ENCODE assay signal across 15 mouse cellular contexts in genomic region chr8:71296784-71297183, GRCm38 (mm10). TPM values are rescaled to one million over a fixed set of nuclear protein-coding genes. Genes with fewer than 3 reads are reported as not detected.
DNase-seq lines count a peak whose midpoint lies in the region; ATAC-seq and TF ChIP-seq lines count a peak whose summit lies in the region.
"Had no signal": no experiment of that assay in that cellular context is flagged by ENCODE, and none has a peak within 500 bp of the region (broad histone marks: within the 10 kb centered on the region; RNA-seq: fewer than 3 reads in every experiment).

No protein-coding gene starts in this region.

- no peak overlapping the region for H3K4me2 ChIP-seq in heart, postnatal 0 days (ENCODE audit: low read depth, low read length)
- H3K4me2 ChIP-seq: forebrain, embryonic 15.5 days; kidney, embryonic 15.5 days; lung, embryonic 14.5 days; neural tube, embryonic 15.5 days had no signal

- H3K9me3 ChIP-seq in heart, postnatal 0 days (replicated peaks; ENCODE audit: control insufficient read depth, low read length), result no peaks in the 10 kb centered on the region
- H3K9me3 ChIP-seq: forebrain, embryonic 15.5 days; kidney, embryonic 15.5 days; neural tube, embryonic 15.5 days had no signal

- peaks cover 33% of the 10 kb centered on the region for H3K36me3 ChIP-seq in heart, postnatal 0 days (replicated peaks; ENCODE audit: control insufficient read depth, insufficient read depth, low read length)

- WGBS in heart, postnatal 0 days, result 53% methylated on average over 2 of the region's 2 CpGs

- no peak for TF ChIP-seq CTCF in layer of hippocampus, adult 2 months (conservative IDR thresholded peaks at IDR 0.05)
- no peak for TF ChIP-seq CTCF in bone marrow macrophage, adult 2 months (IDR thresholded peaks at IDR 0.05; ENCODE audit: low read depth, low read length)
- no peak for TF ChIP-seq CTCF in heart, postnatal 0 days (IDR thresholded peaks at IDR 0.05; ENCODE audit: low read depth)

- peaks cover 65% of the 10 kb centered on the region for H3K4me1 ChIP-seq in bone marrow macrophage, adult 2 months (ENCODE audit: control insufficient read depth, insufficient read depth, low read length)
- 0 out of 2 replicates have a peak, but pooled peaks cover 12% of the 10 kb centered on the region for H3K4me1 ChIP-seq in heart, postnatal 0 days (ENCODE audit: control insufficient read depth, insufficient read depth)
- H3K4me1 ChIP-seq: forebrain, embryonic 15.5 days; kidney, embryonic 15.5 days; neural tube, embryonic 15.5 days had no signal

- TF ChIP-seq EP300 in heart, postnatal 0 days (IDR thresholded peaks at IDR 0.05; ENCODE audit: low read depth), result no peak

- H3K4me3 ChIP-seq in layer of hippocampus, adult 2 months, result no peak overlapping the region
- H3K4me3 ChIP-seq in bone marrow macrophage, adult 2 months (ENCODE audit: insufficient read depth, low read length), result no peak overlapping the region
- H3K4me3 ChIP-seq in heart, postnatal 0 days (ENCODE audit: low read depth, low read length), result no peak overlapping the region
- H3K4me3 ChIP-seq: forebrain, embryonic 15.5 days; kidney, embryonic 15.5 days; neural tube, embryonic 15.5 days had no signal

- H3K27me3 ChIP-seq in heart, postnatal 0 days (ENCODE audit: control insufficient read depth, insufficient read depth, low read length), result no peaks in the 10 kb centered on the region
- H3K27me3 ChIP-seq: forebrain, embryonic 15.5 days; kidney, embryonic 15.5 days; neural tube, embryonic 15.5 days had no signal

- DNase-seq in layer of hippocampus, adult 2 months (ENCODE audit: low spot score in 2 of 2), result no peak
- no peak for DNase-seq in layer of hippocampus, postnatal 10 days (ENCODE audit: low spot score in 2 of 2)
- no peak for DNase-seq in heart, postnatal 0 days (ENCODE audit: low spot score)
- no peak for DNase-seq in c-Kit-positive CD71-positive TER-119-positive erythroid progenitor cells, embryonic 14.5 days (ENCODE audit: low spot score)
- DNase-seq in kidney, adult 8-10 months, result no peak
- DNase-seq: cerebellum, adult 8-10 months; embryo, embryonic 11 days; lung, embryonic 14.5 days; retina, postnatal 1 day had no signal

- TF ChIP-seq POLR2A in bone marrow macrophage, adult 2 months (IDR thresholded peaks at IDR 0.05; ENCODE audit: borderline replicate concordance, low read depth, low read length), result no peak

- ATAC-seq in heart, postnatal 0 days (ENCODE audit: insufficient read depth, low read depth), result peak; percentile 53; the same call in 1 of the 2 replicates
- 0 out of 2 replicates have a peak, but pooled peaks have one; percentile 5 for ATAC-seq in monocyte, adult 5-6 weeks (replicated peaks; ENCODE audit: insufficient number of reproducible peaks, low FRiP score, low TSS enrichment, poor library complexity, severe bottlenecking)
- ATAC-seq: activated CD4-positive, CD25-positive, alpha-beta regulatory T cell, adult 4 months; forebrain, embryonic 15.5 days had no signal

- no peak overlapping the region for H3K9ac ChIP-seq in heart, postnatal 0 days (replicated peaks; ENCODE audit: low read depth, low read length)
- H3K9ac ChIP-seq: forebrain, embryonic 15.5 days; kidney, embryonic 15.5 days; lung, embryonic 14.5 days; neural tube, embryonic 15.5 days had no signal

- peak overlapping the region; percentile 32; the same call in 1 of the 2 replicates for H3K27ac ChIP-seq in layer of hippocampus, adult 2 months
- peak overlapping the region; percentile 96 for H3K27ac ChIP-seq in bone marrow macrophage, adult 2 months (ENCODE audit: insufficient read depth, low read depth, low read length)
- H3K27ac ChIP-seq in heart, postnatal 0 days (ENCODE audit: low read depth), result peak overlapping the region; percentile 57
- H3K27ac ChIP-seq: forebrain, embryonic 15.5 days; kidney, embryonic 15.5 days; neural tube, embryonic 15.5 days had no signal

RNA-seq across cellular contexts. Expression of gene Haus8, which starts 24.1 kb away (rescaled TPM):
- 1 to 10 TPM; 7.0 to 9.4 TPM for total RNA-seq in layer of hippocampus, adult 2 months (2021)
- 10 to 100 TPM; 19.0 to 22.3 TPM for total RNA-seq in layer of hippocampus, postnatal 10 days (2021)
- polyA plus RNA-seq in bone marrow macrophage, adult 2 months (2012; ENCODE audit: insufficient read depth, insufficient read length, missing spikeins), result 77.6 and 77.8 TPM in 2 replicates
- 50.6 and 53.9 TPM in 2 replicates for total RNA-seq in heart, postnatal 0 days (2014; rRNA removed; ENCODE audit: low replicate concordance)
- polyA plus RNA-seq in heart, postnatal 0 days (2015; fragmentation: Nextera tagmentation; extraction: Ambion mirVana), result 58.3 and 64.3 TPM in 2 replicates
- total RNA-seq in monocyte, adult 5-6 weeks (2017), result 45.5 to 77.0 TPM (median 73.5 TPM) in 3 replicates

RNA-seq across cellular contexts. Expression of gene Myo9b, which starts 24.3 kb away (rescaled TPM):
- 10 to 100 TPM; 33.7 to 33.8 TPM for total RNA-seq in layer of hippocampus, adult 2 months (2021)
- total RNA-seq in layer of hippocampus, postnatal 10 days (2021), result 10 to 100 TPM; 33.2 to 36.6 TPM
- 94.0 and 107 TPM in 2 replicates for polyA plus RNA-seq in bone marrow macrophage, adult 2 months (2012; ENCODE audit: insufficient read depth, insufficient read length, missing spikeins)
- 35.0 and 40.7 TPM in 2 replicates for total RNA-seq in heart, postnatal 0 days (2014; rRNA removed; ENCODE audit: low replicate concordance)
- 6.7 and 7.1 TPM in 2 replicates for polyA plus RNA-seq in heart, postnatal 0 days (2015; fragmentation: Nextera tagmentation; extraction: Ambion mirVana)
- total RNA-seq in monocyte, adult 5-6 weeks (2017), result 71.0 to 99.2 TPM (median 72.2 TPM) in 3 replicates

Comparison
In these comparisons a context has a peak if more than half of its experiments do, and no peak if none do; other contexts are left out.
1. H3K27ac ChIP-seq: peak in every context shown above with its lines; median percentile 96 in bone marrow macrophage, adult 2 months; 57 in heart, postnatal 0 days; 32 in layer of hippocampus, adult 2 months.